Mouse (Mus musculus) heart, embryonic 16.5 days (tissue): ENCODE results near the gene Rhpn2. TPM values are rescaled to one million over a fixed set of nuclear protein-coding genes. Genes with fewer than 3 reads are reported as not detected.

Experiments used
- ATAC-seq: fragments of 200-750 bp; cut with Nextera tagmentation; replicated peaks from 2 replicates; pipeline ENCODE4 v1.8.0; 2017; ENCODE audit warnings: moderate number of reproducible peaks; ENCODE audit not compliant: insufficient read depth, low FRiP score; ENCODE audit errors: extremely low read depth
- H3K27ac ChIP-seq: fragments of 300-500 bp; sonication (generic); 2 replicates; pipeline ENCODE4 v1.5.1; 2014; ENCODE audit warnings: mild to moderate bottlenecking, low read length, control low read depth, moderate library complexity
- H3K27me3 ChIP-seq: fragments of 300-500 bp; sonication (generic); 2 replicates; pipeline ENCODE4 v1.6.1; 2014; ENCODE audit warnings: low read length, mixed read lengths; ENCODE audit not compliant: control insufficient read depth, insufficient read depth
- H3K36me3 ChIP-seq: fragments of 300-500 bp; sonication (generic); 2 replicates; pipeline ENCODE4 v1.6.1; 2014; ENCODE audit not compliant: control insufficient read depth, insufficient read depth
- H3K4me1 ChIP-seq: fragments of 300-500 bp; sonication (generic); 2 replicates; pipeline ENCODE4 v1.6.1; 2014; ENCODE audit warnings: low read length, mixed read lengths; ENCODE audit not compliant: control insufficient read depth, insufficient read depth
- H3K4me2 ChIP-seq: fragments of 300-500 bp; sonication (generic); 2 replicates; pipeline ENCODE4 v1.6.1; 2014; ENCODE audit warnings: low read depth, mild to moderate bottlenecking, control low read depth, low read length
- H3K4me3 ChIP-seq: fragments of 300-500 bp; sonication (generic); 2 replicates; pipeline ENCODE4 v1.5.1; 2014; ENCODE audit warnings: mild to moderate bottlenecking, control low read depth, low read length
- H3K9ac ChIP-seq: fragments of 300-500 bp; sonication (generic); 2 replicates; pipeline ENCODE4 v1.6.1; 2014; ENCODE audit warnings: low read length, control low read depth
- H3K9me3 ChIP-seq: fragments of 300-500 bp; sonication (generic); replicated peaks from 2 replicates; pipeline ENCODE4 v1.6.1; 2016; ENCODE audit warnings: low read length; ENCODE audit not compliant: control insufficient read depth
- WGBS: fragments of 180-500 bp; shearing (Covaris S2); extraction: QIAGEN DNeasy Blood & Tissue Kit; methylation state at CpG from one replicate; pipeline ENCODE4 v1.1.7; 2014; 5-methylcytosine and 5-hydroxymethylcytosine counted together
- polyA plus RNA-seq: library from polyadenylated mRNA; unstranded; fragments of >200 nt; fragmentation: Nextera tagmentation; extraction: Ambion mirVana; gene quantifications from 2 replicates; pipeline ENCODE4 v1.2.1, GENCODE M21; 2015

The Rhpn2 gene
- polyA plus RNA-seq, 1 experiment from 2014 or later, result 5.8 TPM

GRCm38 (mm10) chr7:35355303-35355872 is 21.4 kb downstream of the Rhpn2 start:
- Histone ChIP-seq H3K27ac (no peak overlapping the region), H3K4me3 (no peak overlapping the region), H3K36me3 (no peaks in the 10 kb centered on the region), H3K4me2 (no peak overlapping the region), H3K9me3 (no peaks in the 10 kb centered on the region), H3K27me3 (no peaks in the 10 kb centered on the region), H3K4me1 (no peaks in the 10 kb centered on the region), H3K9ac (no peak overlapping the region)
- ATAC-seq, result no peak
- WGBS, result 64% methylated on average over 5 of the region's 5 CpGs

GRCm38 (mm10) chr7:35357621-35358020 is 23.7 kb downstream of the Rhpn2 start:
- H3K9ac ChIP-seq, result no peak overlapping the region
- 81% methylated on average over 12 of the region's 12 CpGs for WGBS

GRCm38 (mm10) chr7:35362253-35362652 is 28.3 kb downstream of the Rhpn2 start:
- no peak overlapping the region for H3K9ac ChIP-seq
- no peak for ATAC-seq
- H3K4me1 ChIP-seq, result peaks cover 3% of the 10 kb centered on the region; the same call in 1 of the 2 replicates
- H3K9me3 ChIP-seq, result no peaks in the 10 kb centered on the region; the same call in 1 of the 2 replicates
- H3K27ac ChIP-seq, result no peak overlapping the region
- WGBS, result 45% methylated on average over 5 of the region's 5 CpGs
- no peaks in the 10 kb centered on the region for H3K27me3 ChIP-seq
- no peak overlapping the region for H3K4me2 ChIP-seq
- H3K4me3 ChIP-seq, result no peak overlapping the region
- no peaks in the 10 kb centered on the region for H3K36me3 ChIP-seq

More at GRCm38 (mm10) chr7:35357621-35358020, 23.7 kb downstream of the Rhpn2 start:
- Histone ChIP-seq H3K27me3 (no peaks in the 10 kb centered on the region), H3K36me3 (no peaks in the 10 kb centered on the region), H3K4me1 (peaks cover 3% of the 10 kb centered on the region; the same call in 1 of the 2 replicates), H3K9me3 (no peaks in the 10 kb centered on the region), H3K4me3 (no peak overlapping the region), H3K4me2 (no peak overlapping the region), H3K27ac (no peak overlapping the region)
- no peak for ATAC-seq

GRCm38 (mm10) chr7:35362868-35363267 is 28.9 kb downstream of the Rhpn2 start:
- no peak for ATAC-seq
- H3K27me3 ChIP-seq, result no peaks in the 10 kb centered on the region
- no peaks in the 10 kb centered on the region; the same call in 1 of the 2 replicates for H3K9me3 ChIP-seq
- H3K4me1 ChIP-seq, result peaks cover 3% of the 10 kb centered on the region; the same call in 1 of the 2 replicates
- no peak overlapping the region for H3K4me3 ChIP-seq
- no peak overlapping the region for H3K4me2 ChIP-seq
- H3K36me3 ChIP-seq, result no peaks in the 10 kb centered on the region
- H3K9ac ChIP-seq, result no peak overlapping the region
- 61% methylated on average over 5 of the region's 5 CpGs for WGBS
- no peak overlapping the region for H3K27ac ChIP-seq

- Histone ChIP-seq H3K4me2 (no peak overlapping the region), H3K27me3 (no peaks in the 10 kb centered on the region), H3K36me3 (peaks cover 3% of the 10 kb centered on the region; the same call in 1 of the 2 replicates), H3K9me3 (peaks cover 2% of the 10 kb centered on the region; the same call in 1 of the 2 replicates), H3K4me3 (no peak overlapping the region), H3K4me1 (peaks cover 3% of the 10 kb centered on the region; the same call in 1 of the 2 replicates), H3K9ac (no peak overlapping the region), H3K27ac (no peak overlapping the region)
- no peak for ATAC-seq
- 62% methylated on average over 12 of the region's 12 CpGs for WGBS
These were observed 31.4 kb downstream of the Rhpn2 start for GRCm38 (mm10) chr7:35365161-35365910.

- peaks cover 2% of the 10 kb centered on the region; the same call in 1 of the 2 replicates for H3K9me3 ChIP-seq
- ATAC-seq, result no peak
These were observed 37.1 kb downstream of the Rhpn2 start for GRCm38 (mm10) chr7:35371096-35371495.

GRCm38 (mm10) chr7:35372483-35373017 is 38.6 kb downstream of the Rhpn2 start:
- H3K4me3 ChIP-seq, result no peak overlapping the region
- 79% methylated on average over 14 of the region's 14 CpGs for WGBS
- no peak for ATAC-seq
- H3K27me3 ChIP-seq, result no peaks in the 10 kb centered on the region
- peaks cover 3% of the 10 kb centered on the region; the same call in 1 of the 2 replicates for H3K36me3 ChIP-seq
- peaks cover 2% of the 10 kb centered on the region; the same call in 1 of the 2 replicates for H3K9me3 ChIP-seq
- H3K9ac ChIP-seq, result no peak overlapping the region
- H3K4me1 ChIP-seq, result no peaks in the 10 kb centered on the region
- H3K27ac ChIP-seq, result no peak overlapping the region
- no peak overlapping the region for H3K4me2 ChIP-seq

More at GRCm38 (mm10) chr7:35371096-35371495, 37.1 kb downstream of the Rhpn2 start:
- H3K36me3 ChIP-seq, result peaks cover 3% of the 10 kb centered on the region; the same call in 1 of the 2 replicates
- no peak overlapping the region for H3K4me3 ChIP-seq
- H3K9ac ChIP-seq, result no peak overlapping the region
- WGBS, result 84% methylated on average over 14 of the region's 14 CpGs
- no peak overlapping the region for H3K27ac ChIP-seq
- H3K4me2 ChIP-seq, result no peak overlapping the region
- H3K27me3 ChIP-seq, result no peaks in the 10 kb centered on the region
- H3K4me1 ChIP-seq, result no peaks in the 10 kb centered on the region

GRCm38 (mm10) chr7:35373146-35373989 is 39.4 kb downstream of the Rhpn2 start:
- Histone ChIP-seq H3K27ac (no peak overlapping the region), H3K27me3 (no peaks in the 10 kb centered on the region), H3K9me3 (peaks cover 2% of the 10 kb centered on the region; the same call in 1 of the 2 replicates), H3K4me2 (no peak overlapping the region), H3K4me1 (no peaks in the 10 kb centered on the region), H3K9ac (no peak overlapping the region), H3K4me3 (no peak overlapping the region), H3K36me3 (peaks cover 3% of the 10 kb centered on the region; the same call in 1 of the 2 replicates)
- peak; percentile 73; the same call in 1 of the 2 replicates for ATAC-seq
- WGBS, result 58% methylated on average over 16 of the region's 16 CpGs
